Mouse (Mus musculus) cerebellum, adult 2 months (tissue): Measurements from ENCODE around the gene Sh3bp2. TPM values are rescaled to one million over a fixed set of nuclear protein-coding genes. Genes with fewer than 3 reads are reported as not detected.

Experiments
- DNase-seq, 2 experiments: peaks; one replicate each; pipeline ENCODE4 v3.0.0; 2021
- H3K27ac ChIP-seq: fragments of 200-500 bp; 2 replicates; pipeline ENCODE4 v1.5.1; 2012; ENCODE audit warnings: low read length, control low read depth, inconsistent platforms; ENCODE audit not compliant: insufficient read depth
- H3K27me3 ChIP-seq: fragments of 200-500 bp; 2 replicates; pipeline ENCODE4 v1.6.1; 2012; ENCODE audit warnings: inconsistent platforms, mild to moderate bottlenecking, low read length, moderate library complexity; ENCODE audit not compliant: control insufficient read depth, insufficient read depth
- H3K4me1 ChIP-seq: fragments of 200-500 bp; 2 replicates; pipeline ENCODE4 v1.6.1; 2011; ENCODE audit warnings: low read length; ENCODE audit not compliant: control insufficient read depth, insufficient read depth
- H3K4me3 ChIP-seq: fragments of 200-500 bp; replicated peaks from 2 replicates; pipeline ENCODE3; 2011; ENCODE audit warnings: mild to moderate bottlenecking, low read depth, low read length, control low read depth; ENCODE audit not compliant: insufficient read depth
- CTCF ChIP-seq: fragments of 200-500 bp; IDR thresholded peaks from 2 replicates; pipeline ENCODE4 v1.5.1; 2011; ENCODE audit warnings: low read depth, mild to moderate bottlenecking, control low read depth, low read length, moderate library complexity, borderline replicate concordance; ENCODE audit not compliant: insufficient read depth
- POLR2A ChIP-seq: fragments of 200-500 bp; IDR thresholded peaks from 2 replicates; pipeline ENCODE4 v1.6.1; 2011; ENCODE audit warnings: low read length, control low read depth, borderline replicate concordance; ENCODE audit not compliant: insufficient read depth
- WGBS: fragments of 180-500 bp; shearing (Covaris S2); methylation state at CpG from one replicate; pipeline ENCODE4 v1.1.7; 2018; 5-methylcytosine and 5-hydroxymethylcytosine counted together
- polyA plus RNA-seq: library from polyadenylated mRNA; depleted of rRNA; stranded (reverse); fragments of >200 nt; gene quantifications from 2 replicates; pipeline ENCODE4 v1.2.3, GENCODE M21; 2012

The Sh3bp2 gene
- polyA plus RNA-seq, 1 experiment, result 3.2 TPM

- no peaks in the 10 kb centered on the region for H3K27me3 ChIP-seq
- 38% methylated on average over 5 of the region's 5 CpGs for WGBS
- DNase-seq, result no peak
- TF ChIP-seq POLR2A (no peak), CTCF (no peak)
- 0 out of 2 replicates have a peak, but pooled peaks cover under 1% of the 10 kb centered on the region for H3K4me1 ChIP-seq
- H3K4me3 ChIP-seq, result no peak overlapping the region
- H3K27ac ChIP-seq, result no peak overlapping the region
Observed at GRCm38 (mm10) chr5:34530116-34530515, 4.5 kb downstream of the Sh3bp2 start.

GRCm38 (mm10) chr5:34530687-34531086 lies 5.0 kb downstream of the Sh3bp2 start:
- Histone ChIP-seq H3K4me1 (0 out of 2 replicates have a peak, but pooled peaks cover 4% of the 10 kb centered on the region), H3K27ac (no peak overlapping the region), H3K27me3 (no peaks in the 10 kb centered on the region), H3K4me3 (no peak overlapping the region)
- no peak for DNase-seq
- 41% methylated on average over 4 of the region's 4 CpGs for WGBS
- no peak for TF ChIP-seq CTCF
- TF ChIP-seq POLR2A, result no peak

GRCm38 (mm10) chr5:34533066-34533465 lies 7.4 kb downstream of the Sh3bp2 start:
- 0 out of 2 replicates have a peak, but pooled peaks cover 4% of the 10 kb centered on the region for H3K4me1 ChIP-seq
- DNase-seq, result no peak
- H3K27me3 ChIP-seq, result no peaks in the 10 kb centered on the region
- 82% methylated on average over 5 of the region's 5 CpGs for WGBS
- no peak overlapping the region for H3K27ac ChIP-seq
- TF ChIP-seq CTCF (no peak), POLR2A (no peak)
- H3K4me3 ChIP-seq, result no peak overlapping the region

- DNase-seq, result peak in 1 of 2 experiments; percentile 29
- no peaks in the 10 kb centered on the region for H3K27me3 ChIP-seq
- no peak overlapping the region for H3K27ac ChIP-seq
- WGBS, result 63% methylated on average over 3 of the region's 3 CpGs
- H3K4me1 ChIP-seq, result 0 out of 2 replicates have a peak, but pooled peaks cover 4% of the 10 kb centered on the region
- TF ChIP-seq POLR2A (no peak), CTCF (no peak)
- H3K4me3 ChIP-seq, result no peak overlapping the region
Observed at GRCm38 (mm10) chr5:34533820-34534219, 8.2 kb downstream of the Sh3bp2 start.

GRCm38 (mm10) chr5:34534776-34535581 lies 9.3 kb downstream of the Sh3bp2 start:
- 39% methylated on average over 5 of the region's 5 CpGs for WGBS
- no peak for DNase-seq
- no peak for TF ChIP-seq POLR2A
- no peak for TF ChIP-seq CTCF
- H3K4me3 ChIP-seq, result no peak overlapping the region
- H3K4me1 ChIP-seq, result 0 out of 2 replicates have a peak, but pooled peaks cover 4% of the 10 kb centered on the region
- no peaks in the 10 kb centered on the region for H3K27me3 ChIP-seq
- no peak overlapping the region for H3K27ac ChIP-seq

- TF ChIP-seq CTCF (no peak), POLR2A (no peak)
- WGBS, result 90% methylated on average over 7 of the region's 7 CpGs
- no peaks in the 10 kb centered on the region for H3K27me3 ChIP-seq
- no peak overlapping the region for H3K4me3 ChIP-seq
- DNase-seq, result no peak
- H3K4me1 ChIP-seq, result 0 out of 2 replicates have a peak, but pooled peaks cover 4% of the 10 kb centered on the region
- no peak overlapping the region for H3K27ac ChIP-seq
Observed at GRCm38 (mm10) chr5:34535831-34536230, 10.2 kb downstream of the Sh3bp2 start.

GRCm38 (mm10) chr5:34538079-34538478 lies 12.4 kb downstream of the Sh3bp2 start:
- Histone ChIP-seq H3K4me1 (0 out of 2 replicates have a peak, but pooled peaks cover 4% of the 10 kb centered on the region), H3K27me3 (no peaks in the 10 kb centered on the region), H3K4me3 (no peak overlapping the region), H3K27ac (no peak overlapping the region)
- no peak for TF ChIP-seq CTCF
- TF ChIP-seq POLR2A, result no peak
- WGBS, result 66% methylated on average over 7 of the region's 7 CpGs
- DNase-seq, result no peak

- H3K27ac ChIP-seq, result no peak overlapping the region
- H3K27me3 ChIP-seq, result no peaks in the 10 kb centered on the region
- no peak for DNase-seq
- WGBS, result 37% methylated on average over 5 of the region's 5 CpGs
- 0 out of 2 replicates have a peak, but pooled peaks cover 4% of the 10 kb centered on the region for H3K4me1 ChIP-seq
- H3K4me3 ChIP-seq, result no peak overlapping the region
- TF ChIP-seq CTCF (no peak), POLR2A (no peak)
Observed at GRCm38 (mm10) chr5:34538527-34538926, 12.9 kb downstream of the Sh3bp2 start.
